Mouse (Mus musculus): ENCODE data around the gene Fgd1.

GRCm38 (mm10) chrX:151066071-151066666 is 20.2 kb downstream of the Fgd1 start:
- TF ChIP-seq CTCF (IDR thresholded peaks at IDR 0.05; ENCODE audit: control insufficient read depth, insufficient read depth, low read length) (no peak), POLR2A (IDR thresholded peaks at IDR 0.05; ENCODE audit: borderline replicate concordance, control insufficient read depth, low read depth, low read length) (no peak)
